Mouse (Mus musculus) brain, embryonic 14.5 days (tissue): ENCODE measurements around the gene AI661453. TPM values are rescaled to one million over a fixed set of nuclear protein-coding genes. Genes with fewer than 3 reads are reported as not detected.
"Not testable (repeated sequence)": the region's sequence is repeated elsewhere in the genome, so short reads cannot be mapped to it uniquely, and the experiment has no call there.

ENCODE experiments used
- DNase-seq: peaks from one replicate; pipeline ENCODE4 v3.0.0-alpha.2; 2011; ENCODE audit warnings: low read depth
- CTCF ChIP-seq: fragments of 200-500 bp; IDR thresholded peaks from 2 replicates; pipeline ENCODE4 v1.5.1; 2012; ENCODE audit warnings: inconsistent platforms, mild to moderate bottlenecking, moderate library complexity, borderline replicate concordance; ENCODE audit not compliant: insufficient read depth, insufficient read length; ENCODE audit errors: extremely low read depth
- POLR2A ChIP-seq: fragments of 200-500 bp; IDR thresholded peaks from 2 replicates; pipeline ENCODE4 v1.6.1; 2012; ENCODE audit warnings: mild to moderate bottlenecking, inconsistent platforms, borderline replicate concordance; ENCODE audit not compliant: poor library complexity, insufficient read depth, insufficient read length, severe bottlenecking; ENCODE audit errors: extremely low read depth
- polyA plus RNA-seq: library from polyadenylated mRNA; depleted of rRNA; stranded (reverse); fragments of >200 nt; gene quantifications from 2 replicates; pipeline ENCODE4 v1.2.3, GENCODE M21; 2012; rRNA removed

AI661453 gene
- 0.42 and 0.85 TPM in 2 replicates for polyA plus RNA-seq

DNA sequence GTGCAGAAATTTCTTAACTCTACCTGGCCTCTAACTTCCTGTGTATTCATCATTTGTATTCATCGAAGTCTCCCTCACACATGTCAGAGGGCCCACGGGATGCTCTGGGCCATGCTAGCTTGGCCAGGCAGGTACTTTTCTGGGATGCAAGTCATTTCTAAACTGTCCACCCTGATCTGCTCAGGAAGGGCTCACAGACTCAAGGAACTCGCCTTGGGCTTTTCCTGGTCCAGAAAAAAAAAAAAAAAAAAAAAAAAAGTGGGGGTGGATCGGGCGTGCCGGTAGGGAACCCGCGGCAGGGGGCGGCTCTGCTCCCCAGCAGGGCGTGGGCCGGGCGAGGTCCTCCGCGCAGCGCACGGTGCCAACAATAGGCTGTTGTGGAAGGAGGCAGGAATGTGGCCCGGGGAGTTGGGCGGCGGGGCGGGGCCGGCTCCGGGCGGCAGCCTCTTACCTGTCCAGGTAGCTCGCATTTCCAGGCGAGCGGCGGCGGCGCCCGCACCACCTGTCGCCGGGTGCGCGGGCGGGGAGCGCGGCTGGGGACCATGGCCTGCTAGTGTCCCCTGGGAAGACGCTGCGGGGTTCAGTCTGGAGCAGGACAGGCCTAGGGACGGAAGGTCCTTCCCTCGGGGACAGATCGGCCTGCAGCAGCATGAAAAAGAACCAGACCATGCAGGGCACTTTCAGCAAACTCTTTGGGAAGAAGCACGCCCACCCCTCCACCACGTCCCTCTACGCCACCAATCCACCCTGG is at the start of gene AI661453:
Gene AI661453, plus strand, starts transcription at position 460 of the 751 bp plus-strand sequence.
- TF ChIP-seq CTCF, result no peak
- no peak for TF ChIP-seq POLR2A
- DNase-seq, result no peak

- TF ChIP-seq POLR2A, result no peak
- TF ChIP-seq CTCF, result peak; percentile 77
- no peak for DNase-seq
These were observed 49.8 kb upstream of the AI661453 start for GRCm38 (mm10) chr17:47386649-47387048.

DNA sequence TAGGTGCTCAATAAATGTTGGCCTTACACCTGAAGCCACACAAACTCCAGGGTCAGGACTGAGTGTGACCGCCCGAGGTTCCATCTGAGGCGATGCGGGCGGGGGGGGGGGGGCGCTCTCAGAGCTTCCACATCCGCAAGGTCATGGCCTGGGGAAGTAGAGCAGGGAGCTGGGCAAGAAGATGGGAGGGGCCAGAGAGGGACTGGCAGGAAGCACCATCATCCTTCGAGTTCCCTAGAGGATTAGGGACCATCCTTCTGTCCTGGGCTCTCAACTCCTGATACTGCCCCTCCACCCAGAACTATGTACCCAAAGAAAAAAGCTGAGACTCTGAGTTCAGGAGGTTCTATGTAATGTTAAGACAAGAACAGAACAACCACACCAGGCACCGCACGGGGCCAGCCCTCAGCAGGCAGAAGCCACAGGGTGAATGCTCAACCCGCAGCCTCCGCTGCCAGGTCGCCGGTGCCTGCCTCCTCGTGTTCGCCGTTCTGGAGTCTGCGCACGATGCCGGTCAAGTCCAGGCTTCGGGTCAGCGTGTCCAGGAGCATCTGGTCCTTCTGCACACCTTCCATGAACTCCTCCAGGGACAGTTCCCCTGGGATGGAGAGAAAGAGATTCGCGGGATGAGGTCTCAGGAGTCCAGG is 42.1 kb upstream of the AI661453 start:
- TF ChIP-seq CTCF, result no peak
- TF ChIP-seq POLR2A, result no peak
- no peak for DNase-seq

- no peak for TF ChIP-seq CTCF
- no peak for TF ChIP-seq POLR2A
- DNase-seq, result peak; percentile 35
These were observed 41.0 kb upstream of the AI661453 start for GRCm38 (mm10) chr17:47395376-47395913.

DNA sequence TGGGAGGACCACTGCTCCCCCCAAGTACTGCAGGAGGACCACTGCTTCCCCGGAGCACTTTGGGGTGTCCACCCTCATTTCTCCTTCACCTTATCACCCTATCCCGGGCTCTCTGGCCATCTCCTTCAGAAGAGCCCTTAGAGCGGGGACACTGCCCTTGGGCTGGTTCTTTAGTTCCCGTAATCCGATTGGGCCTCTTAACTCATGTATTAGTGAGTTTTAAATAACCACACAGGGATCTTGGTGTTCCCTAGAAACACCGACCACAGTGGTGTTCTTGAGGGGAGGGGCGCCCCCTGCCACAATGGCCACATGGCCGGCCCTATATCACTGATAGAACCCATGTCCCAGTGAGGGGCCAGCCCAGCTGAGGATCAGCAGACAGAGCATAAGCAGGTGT is 37.3 kb upstream of the AI661453 start:
- DNase-seq, result no peak
- TF ChIP-seq POLR2A, result no peak
- TF ChIP-seq CTCF, result no peak

DNA sequence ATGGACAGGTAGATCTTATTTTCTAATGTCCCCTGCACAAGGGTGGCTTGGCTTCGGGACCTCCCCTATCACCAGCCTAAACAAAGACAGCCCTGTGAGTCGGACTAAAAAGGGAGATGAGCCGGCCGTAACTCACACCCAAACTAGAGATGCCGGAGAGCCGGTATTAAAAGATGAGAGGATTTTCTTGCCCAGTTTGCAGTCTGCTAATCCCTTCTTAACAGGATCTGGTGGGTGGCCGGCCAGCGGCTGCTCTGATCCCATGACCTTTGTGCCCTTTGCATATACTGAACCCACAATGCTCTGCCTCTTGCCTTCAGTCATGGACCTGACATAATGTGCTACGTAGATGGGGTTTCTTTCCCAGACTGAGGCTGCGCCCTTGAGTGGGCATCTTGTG is 36.0 kb upstream of the AI661453 start, which contains the start of gene Guca1a:
Gene Guca1a, minus strand, starts transcription at position 134 of the 400 bp plus-strand sequence.
- DNase-seq, result peak; percentile 3
- TF ChIP-seq CTCF (no peak), POLR2A (no peak)

DNA sequence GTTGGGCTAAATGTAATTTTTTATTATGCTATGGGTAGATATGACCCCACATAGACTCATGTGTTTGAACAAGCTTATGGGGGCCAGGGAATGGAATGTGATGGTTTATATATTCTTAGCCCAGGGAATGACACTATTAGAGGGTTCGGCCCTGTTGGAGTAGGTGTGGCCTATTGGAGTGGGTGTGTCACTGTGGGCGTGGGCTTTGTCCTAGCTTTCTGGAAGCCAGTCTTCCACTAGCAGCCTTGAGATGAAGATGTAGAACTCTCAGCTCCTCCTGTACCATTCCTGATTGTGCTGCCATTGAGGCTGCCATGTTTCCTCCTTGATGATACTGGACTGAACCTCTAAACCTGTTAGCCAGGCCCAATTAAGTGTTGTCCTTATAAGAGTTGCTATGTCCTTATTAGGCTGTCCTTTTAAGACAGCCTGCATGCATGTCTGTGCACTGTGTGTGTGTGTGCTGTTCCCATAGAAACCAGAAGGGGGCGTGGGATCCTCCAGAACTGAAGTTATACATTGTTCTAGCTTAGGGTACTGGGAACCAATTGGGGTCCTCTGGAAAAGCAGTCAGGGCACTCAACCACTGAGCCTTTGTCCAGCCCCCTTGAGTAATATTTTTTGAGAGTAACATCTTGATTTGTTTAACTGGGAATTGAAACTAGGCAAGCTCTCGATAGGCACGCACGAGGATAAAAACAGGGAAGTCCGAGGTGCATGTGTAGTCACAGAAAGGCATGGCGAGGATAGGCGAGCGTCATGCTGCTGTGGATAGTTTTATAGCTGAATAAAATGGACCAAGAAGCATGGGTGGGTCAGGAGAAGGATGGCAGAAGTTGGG is 28.5 kb upstream of the AI661453 start:
- no peak for DNase-seq
- no peak for TF ChIP-seq CTCF
- TF ChIP-seq POLR2A, result no peak

- no peak for TF ChIP-seq POLR2A
- peak; percentile 77 for TF ChIP-seq CTCF
- DNase-seq, result peak; percentile 41
These were observed 27.9 kb upstream of the AI661453 start for GRCm38 (mm10) chr17:47408558-47408898.

- DNase-seq, result peak; percentile 14
These were observed 26.2 kb upstream of the AI661453 start for GRCm38 (mm10) chr17:47409897-47410861.

DNA sequence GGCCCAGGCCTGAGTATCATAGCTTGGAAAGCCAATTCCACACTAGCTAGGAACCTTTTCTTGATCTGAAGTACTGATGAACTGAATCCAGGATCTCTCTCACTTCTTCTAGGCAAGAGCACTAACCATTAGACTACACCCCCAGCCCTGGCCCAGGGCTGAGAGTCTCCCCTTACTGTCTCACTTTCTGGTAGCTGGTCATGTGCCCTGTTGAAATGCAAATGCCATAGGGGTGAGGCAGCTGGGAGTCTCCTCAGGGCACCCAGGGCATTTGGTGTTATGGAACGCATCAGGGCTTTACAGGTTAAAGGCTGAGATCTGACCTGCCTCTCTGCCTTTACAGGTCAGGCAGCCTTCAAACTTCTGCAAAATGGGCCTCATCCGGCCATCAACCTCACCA is 16.2 kb upstream of the AI661453 start:
- TF ChIP-seq CTCF, result no peak
- no peak for TF ChIP-seq POLR2A
- no peak for DNase-seq

- no peak for DNase-seq
- TF ChIP-seq POLR2A (no peak), CTCF (no peak)
These were observed 14.8 kb upstream of the AI661453 start for GRCm38 (mm10) chr17:47421566-47421965.

- DNase-seq, result not testable (repeated sequence)
These were observed 13.8 kb upstream of the AI661453 start for GRCm38 (mm10) chr17:47422616-47423015.

- DNase-seq, result no peak
- no peak for TF ChIP-seq POLR2A
- no peak for TF ChIP-seq CTCF
These were observed 12.2 kb upstream of the AI661453 start for GRCm38 (mm10) chr17:47424186-47424585.

GRCm38 (mm10) chr17:47427316-47427715 is 9.1 kb upstream of the AI661453 start:
- no peak for DNase-seq
- peak; percentile 25; the same call in 1 of the 2 replicates for TF ChIP-seq CTCF
- TF ChIP-seq POLR2A, result no peak
